Mouse (Mus musculus) kidney, adult 2 months (tissue): ENCODE data around the gene Nsf.

Source experiments
- CTCF ChIP-seq: fragments of 200-500 bp; conservative IDR thresholded peaks from 2 replicates; pipeline ENCODE4 v1.5.1; 2011; ENCODE audit warnings: low read depth, mild to moderate bottlenecking, control low read depth, low read length, moderate library complexity, mixed read lengths; ENCODE audit not compliant: insufficient read depth, insufficient read length
- POLR2A ChIP-seq: fragments of 200-500 bp; IDR thresholded peaks from one replicate; pipeline ENCODE4 v1.6.1; 2011; ENCODE audit warnings: low read depth, low read length, control low read depth

DNA sequence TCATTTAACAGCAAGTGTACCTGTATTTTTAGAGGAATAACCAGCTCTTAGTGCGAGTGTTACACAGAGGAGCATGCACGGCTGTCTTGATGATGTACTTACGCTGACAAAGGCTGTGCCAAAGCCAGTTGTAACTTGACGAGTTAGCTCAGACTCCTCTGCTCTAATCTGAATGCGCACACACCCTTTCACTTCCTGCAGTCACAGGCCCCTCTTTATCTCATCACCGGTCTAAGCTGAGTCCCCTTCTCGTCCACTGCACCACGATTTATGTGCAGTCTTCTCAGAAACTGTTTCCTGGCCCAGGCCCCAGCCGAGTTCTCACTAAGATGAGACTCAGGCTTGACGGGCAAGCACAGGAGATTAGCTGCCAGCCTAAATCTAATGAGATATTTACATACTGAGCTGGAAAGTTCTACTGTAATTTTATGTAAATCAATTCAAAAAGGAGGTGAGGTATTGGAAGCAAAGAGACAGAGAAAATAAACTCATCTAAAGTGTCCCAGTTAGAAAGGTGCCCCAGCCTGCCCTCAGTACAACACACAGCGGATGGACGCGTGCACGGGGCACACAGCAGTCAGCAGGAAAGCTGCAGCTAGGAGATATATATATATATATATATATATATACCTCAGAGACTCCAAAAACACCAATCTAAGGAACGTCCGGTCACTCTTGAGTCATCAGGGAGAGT is 101.1 kb downstream of the Nsf start:
- TF ChIP-seq CTCF (no peak), POLR2A (no peak)
